Mouse (Mus musculus): ENCODE data around the gene Adamts6. TPM values are rescaled to one million over a fixed set of nuclear protein-coding genes. Genes with fewer than 3 reads are reported as not detected.

Gene Adamts6
- polyA plus RNA-seq, 1 experiment = 1.5 TPM

- TF ChIP-seq POLR2A (IDR thresholded peaks at IDR 0.05; ENCODE audit: borderline replicate concordance, extremely low read depth, low read depth, low read length) (no peak), CTCF (IDR thresholded peaks at IDR 0.05; ENCODE audit: insufficient read depth, low read length) (no peak)
- DNase-seq = no peak
- WGBS = 89% methylated on average over 4 of the region's 4 CpGs
- Histone ChIP-seq H3K4me1 (ENCODE audit: control insufficient read depth, insufficient read depth, low read length) (no peaks in the 10 kb centered on the region; the same call in 1 of the 2 replicates), H3K4me3 (replicated peaks; ENCODE audit: extremely low read depth, low read depth, low read length) (no peak overlapping the region)
Measured at GRCm38 (mm10) chr13:104519981-104520380, 232.3 kb downstream of the Adamts6 start.

DNA sequence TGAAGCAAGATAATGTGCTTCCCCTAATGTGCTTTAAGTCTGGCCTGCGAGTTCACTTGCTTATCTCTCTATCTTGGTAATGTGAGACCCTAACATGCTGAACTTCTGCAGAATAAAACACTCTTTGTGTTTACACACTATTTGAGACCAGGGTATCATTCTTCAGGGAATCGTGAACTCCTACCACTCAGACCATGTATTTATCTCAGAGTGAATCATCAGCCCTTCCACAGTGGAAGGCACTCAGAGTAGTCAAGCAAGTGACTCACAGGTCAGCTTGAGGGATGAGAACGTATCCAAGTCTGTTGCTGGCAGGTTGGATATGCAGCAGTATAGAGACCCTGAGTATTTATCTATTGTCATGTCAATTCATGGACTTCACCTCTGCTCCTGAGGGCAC is 232.8 kb downstream of the Adamts6 start:
- Histone ChIP-seq H3K4me3 (replicated peaks; ENCODE audit: extremely low read depth, low read depth, low read length) (no peak overlapping the region), H3K4me1 (ENCODE audit: control insufficient read depth, insufficient read depth, low read length) (no peaks in the 10 kb centered on the region; the same call in 1 of the 2 replicates)
- WGBS = 68% methylated on average over 3 of the region's 3 CpGs
- DNase-seq = no peak
- no peak for TF ChIP-seq POLR2A (IDR thresholded peaks at IDR 0.05; ENCODE audit: borderline replicate concordance, extremely low read depth, low read depth, low read length)
- TF ChIP-seq CTCF (IDR thresholded peaks at IDR 0.05; ENCODE audit: insufficient read depth, low read length) = no peak

DNA sequence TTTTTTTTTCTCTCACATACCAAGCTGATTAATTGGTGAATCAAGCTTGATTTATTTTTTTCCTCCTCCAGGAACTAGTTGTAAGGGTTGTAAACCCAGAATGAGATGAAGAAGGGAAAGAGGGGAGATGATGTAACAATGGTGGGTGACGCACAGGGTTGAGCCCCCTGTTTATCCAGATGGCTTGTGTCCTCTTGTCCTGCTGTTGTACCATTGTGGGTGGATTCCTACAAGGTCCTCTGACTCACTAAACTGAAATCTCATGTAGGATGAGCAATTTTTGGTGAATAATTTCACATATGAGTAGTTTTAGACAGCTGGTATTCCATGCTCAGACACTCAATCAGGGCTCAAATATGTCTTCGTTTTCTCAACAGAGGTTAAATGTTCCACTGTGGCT is 233.9 kb downstream of the Adamts6 start:
- DNase-seq = no peak
- TF ChIP-seq CTCF (IDR thresholded peaks at IDR 0.05; ENCODE audit: insufficient read depth, low read length) (no peak), POLR2A (IDR thresholded peaks at IDR 0.05; ENCODE audit: borderline replicate concordance, extremely low read depth, low read depth, low read length) (no peak)
- Histone ChIP-seq H3K4me1 (ENCODE audit: control insufficient read depth, insufficient read depth, low read length) (no peaks in the 10 kb centered on the region; the same call in 1 of the 2 replicates), H3K4me3 (replicated peaks; ENCODE audit: extremely low read depth, low read depth, low read length) (no peak overlapping the region)
- WGBS = 84% methylated on average over 2 of the region's 2 CpGs

- 83% methylated on average over 4 of the region's 4 CpGs for WGBS
- no peak for TF ChIP-seq POLR2A (IDR thresholded peaks at IDR 0.05; ENCODE audit: borderline replicate concordance, extremely low read depth, low read depth, low read length)
- TF ChIP-seq CTCF (IDR thresholded peaks at IDR 0.05; ENCODE audit: insufficient read depth, low read length) = no peak
- H3K4me1 ChIP-seq (ENCODE audit: control insufficient read depth, insufficient read depth, low read length) = no peaks in the 10 kb centered on the region
- H3K4me3 ChIP-seq (replicated peaks; ENCODE audit: extremely low read depth, low read depth, low read length) = no peak overlapping the region
- no peak for DNase-seq
Measured at GRCm38 (mm10) chr13:104525656-104526055, 238.0 kb downstream of the Adamts6 start.

GRCm38 (mm10) chr13:104529238-104529637 is 241.6 kb downstream of the Adamts6 start:
- TF ChIP-seq POLR2A (IDR thresholded peaks at IDR 0.05; ENCODE audit: borderline replicate concordance, extremely low read depth, low read depth, low read length) (no peak), CTCF (IDR thresholded peaks at IDR 0.05; ENCODE audit: insufficient read depth, low read length) (no peak)
- H3K4me1 ChIP-seq (ENCODE audit: control insufficient read depth, insufficient read depth, low read length) = no peaks in the 10 kb centered on the region
- DNase-seq = no peak
- H3K4me3 ChIP-seq (replicated peaks; ENCODE audit: extremely low read depth, low read depth, low read length) = no peak overlapping the region

DNA sequence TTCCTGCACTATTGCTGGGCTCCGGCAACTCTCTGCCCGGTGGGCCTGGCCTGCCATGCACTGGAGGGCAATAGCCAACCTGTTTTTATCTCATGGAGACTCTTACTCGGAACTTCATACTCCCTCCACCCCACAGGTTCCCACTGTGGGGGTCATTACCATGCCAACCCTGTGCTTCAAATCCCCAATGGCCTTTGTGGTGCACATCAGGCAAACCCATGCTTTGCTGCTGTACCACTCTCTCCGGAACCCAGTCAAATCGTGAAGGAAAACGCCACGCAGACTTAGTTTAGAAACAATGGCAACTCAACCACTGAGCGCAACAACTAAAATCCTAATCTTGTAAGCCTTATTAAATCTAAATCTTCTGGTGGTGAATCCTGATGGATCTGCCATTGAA is 244.2 kb downstream of the Adamts6 start:
- no peak overlapping the region for H3K4me3 ChIP-seq (replicated peaks; ENCODE audit: extremely low read depth, low read depth, low read length)
- WGBS = 94% methylated on average over 8 of the region's 8 CpGs
- no peak for DNase-seq
- no peak for TF ChIP-seq POLR2A (IDR thresholded peaks at IDR 0.05; ENCODE audit: borderline replicate concordance, extremely low read depth, low read depth, low read length)
- no peak for TF ChIP-seq CTCF (IDR thresholded peaks at IDR 0.05; ENCODE audit: insufficient read depth, low read length)
- H3K4me1 ChIP-seq (ENCODE audit: control insufficient read depth, insufficient read depth, low read length) = no peaks in the 10 kb centered on the region

- Histone ChIP-seq H3K4me3 (replicated peaks; ENCODE audit: extremely low read depth, low read depth, low read length) (no peak overlapping the region), H3K4me1 (ENCODE audit: control insufficient read depth, insufficient read depth, low read length) (no peaks in the 10 kb centered on the region)
- TF ChIP-seq POLR2A (IDR thresholded peaks at IDR 0.05; ENCODE audit: borderline replicate concordance, extremely low read depth, low read depth, low read length) = no peak
- no peak for TF ChIP-seq CTCF (IDR thresholded peaks at IDR 0.05; ENCODE audit: insufficient read depth, low read length)
- DNase-seq = no peak
- 92% methylated on average over 7 of the region's 7 CpGs for WGBS
Measured at GRCm38 (mm10) chr13:104532723-104533122, 245.1 kb downstream of the Adamts6 start.

DNA sequence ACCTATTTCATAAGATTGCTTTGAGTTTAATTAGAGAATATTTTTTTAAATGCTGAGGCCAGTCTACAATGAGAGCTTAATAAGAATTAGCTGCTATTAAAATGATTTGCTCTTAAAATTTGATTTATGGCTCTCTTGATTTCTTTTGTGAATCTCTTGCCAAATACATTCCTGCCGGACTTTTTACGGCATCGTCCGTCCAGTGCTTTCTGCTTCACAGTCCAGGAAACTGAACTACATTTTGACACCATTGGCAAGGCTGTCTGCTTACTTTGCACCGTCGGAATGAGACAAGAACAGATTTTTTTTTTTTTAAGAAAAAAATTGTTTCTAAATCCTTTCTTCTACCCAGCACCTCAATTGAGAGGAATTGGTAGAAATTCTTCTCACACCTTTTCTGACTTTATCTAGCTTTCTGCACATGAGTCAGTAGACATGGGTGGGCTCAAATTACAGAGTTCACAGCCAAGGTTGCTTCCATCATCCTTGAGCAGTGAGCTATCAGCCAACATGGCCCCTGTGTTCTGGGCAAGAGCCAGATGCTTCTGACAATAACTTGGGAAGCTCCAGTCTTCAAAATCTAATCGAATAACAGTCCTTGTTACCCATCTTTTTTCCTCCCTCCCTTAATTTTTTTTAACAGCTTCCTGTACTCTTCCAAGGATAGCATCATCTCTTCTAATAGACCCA is 246.3 kb downstream of the Adamts6 start:
- no peak for DNase-seq
- WGBS = 74% methylated on average over 7 of the region's 7 CpGs
- no peak for TF ChIP-seq POLR2A (IDR thresholded peaks at IDR 0.05; ENCODE audit: borderline replicate concordance, extremely low read depth, low read depth, low read length)
- TF ChIP-seq CTCF (IDR thresholded peaks at IDR 0.05; ENCODE audit: insufficient read depth, low read length) = no peak
- Histone ChIP-seq H3K4me3 (replicated peaks; ENCODE audit: extremely low read depth, low read depth, low read length) (no peak overlapping the region), H3K4me1 (ENCODE audit: control insufficient read depth, insufficient read depth, low read length) (no peaks in the 10 kb centered on the region)

GRCm38 (mm10) chr13:104540861-104541398 is 253.3 kb downstream of the Adamts6 start:
- H3K4me1 ChIP-seq (ENCODE audit: control insufficient read depth, insufficient read depth, low read length) = 0 out of 2 replicates have a peak, but pooled peaks cover 3% of the 10 kb centered on the region
- 60% methylated on average over 7 of the region's 7 CpGs for WGBS
- no peak overlapping the region for H3K4me3 ChIP-seq (replicated peaks; ENCODE audit: extremely low read depth, low read depth, low read length)
- no peak for DNase-seq
- TF ChIP-seq POLR2A (IDR thresholded peaks at IDR 0.05; ENCODE audit: borderline replicate concordance, extremely low read depth, low read depth, low read length) = no peak
- TF ChIP-seq CTCF (IDR thresholded peaks at IDR 0.05; ENCODE audit: insufficient read depth, low read length) = no peak
